Comparison of ENCODE assay signal across 8 mouse cellular contexts in the genomic region with DNA sequence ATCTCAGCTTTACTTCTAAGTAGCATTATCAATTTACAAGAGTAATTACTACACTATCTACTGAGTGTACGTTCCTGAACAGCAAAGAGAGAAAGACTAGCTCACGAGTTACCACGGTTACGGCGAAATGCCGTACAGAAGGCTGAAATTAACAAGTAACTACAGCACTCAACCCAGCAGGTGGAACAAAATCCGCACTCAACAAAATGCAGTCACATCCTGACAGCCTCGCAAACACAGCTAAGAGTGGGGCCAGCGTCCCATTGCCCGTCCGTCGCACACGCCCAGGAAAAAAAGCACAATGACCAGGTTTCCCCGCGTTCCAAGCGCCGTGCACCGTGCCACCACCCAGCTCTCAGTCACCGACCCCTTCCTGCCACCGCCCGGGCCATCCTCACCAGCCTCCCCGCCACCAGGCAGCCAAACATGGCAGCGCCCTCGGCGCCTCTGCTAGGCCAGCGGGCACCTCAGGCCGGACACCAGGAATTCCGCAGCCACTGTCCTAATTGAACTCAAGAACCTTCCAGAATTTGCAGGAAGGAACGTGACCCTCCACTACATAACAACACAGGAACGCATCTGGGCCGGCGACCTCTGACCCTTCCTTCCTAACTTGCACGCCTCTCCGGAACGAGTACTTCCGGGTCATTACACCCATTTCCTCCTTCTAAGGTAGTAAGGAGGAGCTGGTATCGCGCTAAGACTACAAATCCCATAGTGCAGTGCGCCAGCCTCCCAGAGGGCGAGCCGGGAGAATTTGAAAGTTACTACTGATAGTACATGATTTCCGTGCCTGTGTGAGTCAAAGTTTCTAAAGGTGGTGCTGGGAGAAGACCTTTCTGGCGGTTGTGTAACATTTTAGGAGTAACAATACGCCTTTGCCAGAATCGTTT. TPM values are rescaled to one million over a fixed set of nuclear protein-coding genes. Genes with fewer than 3 reads are reported as not detected.
A peak's percentile ranks its signal among the peaks of the same experiment; 100 is the strongest.
DNase-seq lines count a peak whose midpoint lies in the region; ATAC-seq and TF ChIP-seq lines count a peak whose summit lies in the region.

A gene (minus strand): TSS at position 634 of the 893 bp plus-strand sequence.

- peak within 1 kb of the TSS; percentile 73 for H3K4me2 ChIP-seq in heart, embryonic 12.5 days
- peak within 1 kb of the TSS; percentile 74 for H3K4me2 ChIP-seq in kidney, postnatal 0 days (ENCODE audit: low read length)
- H3K4me2 ChIP-seq in liver, embryonic 11.5 days = peak within 1 kb of the TSS; percentile 79
- peak within 1 kb of the TSS; percentile 46 for H3K4me2 ChIP-seq in stomach, embryonic 14.5 days (replicated peaks; ENCODE audit: low read depth, low read length)

- H3K4me1 ChIP-seq in heart, embryonic 12.5 days (replicated peaks) = peaks cover 9% of the 10 kb centered on the region
- H3K4me1 ChIP-seq in kidney, postnatal 0 days (replicated peaks; ENCODE audit: insufficient read depth, low read length) = no peaks in the 10 kb centered on the region; the same call in 1 of the 2 replicates
- peaks cover 5% of the 10 kb centered on the region; the same call in 1 of the 2 replicates for H3K4me1 ChIP-seq in liver, embryonic 11.5 days (replicated peaks; ENCODE audit: control insufficient read depth, insufficient read depth, low read length)
- H3K4me1 ChIP-seq in stomach, embryonic 14.5 days (ENCODE audit: control insufficient read depth, insufficient read depth, low read length) = peaks cover 4% of the 10 kb centered on the region; the same call in 1 of the 2 replicates

- H3K9me3 ChIP-seq in heart, embryonic 12.5 days (replicated peaks) = no peaks in the 10 kb centered on the region
- H3K9me3 ChIP-seq in kidney, postnatal 0 days (replicated peaks; ENCODE audit: low read length) = no peaks in the 10 kb centered on the region
- no peaks in the 10 kb centered on the region for H3K9me3 ChIP-seq in liver, embryonic 11.5 days (ENCODE audit: control insufficient read depth, low read length)
- H3K9me3 ChIP-seq in stomach, embryonic 14.5 days (ENCODE audit: control insufficient read depth, low read depth, low read length) = no peaks in the 10 kb centered on the region

- ATAC-seq in erythroid progenitor cell, adult 5-6 weeks (replicated peaks; ENCODE audit: low FRiP score, poor library complexity, severe bottlenecking) = peak; percentile 99
- ATAC-seq in heart, embryonic 12.5 days (ENCODE audit: insufficient number of reproducible peaks, low FRiP score) = peak; percentile 100
- ATAC-seq in kidney, postnatal 0 days (replicated peaks; ENCODE audit: low FRiP score, low read depth) = peak; percentile 99
- ATAC-seq in liver, embryonic 11.5 days (replicated peaks; ENCODE audit: low FRiP score) = peak; percentile 99
- ATAC-seq in stomach, embryonic 14.5 days (ENCODE audit: insufficient number of reproducible peaks, insufficient read depth, low FRiP score, low read depth) = peak; percentile 99

- WGBS in heart, embryonic 12.5 days = under 1% methylated on average over 45 of the region's 45 CpGs
- WGBS in kidney, postnatal 0 days = under 1% methylated on average over 45 of the region's 45 CpGs
- under 1% methylated on average over 45 of the region's 45 CpGs for WGBS in liver, embryonic 11.5 days
- under 1% methylated on average over 45 of the region's 45 CpGs for WGBS in stomach, embryonic 14.5 days

- H3K27me3 ChIP-seq in heart, embryonic 12.5 days (replicated peaks) = no peaks in the 10 kb centered on the region
- no peaks in the 10 kb centered on the region for H3K27me3 ChIP-seq in kidney, postnatal 0 days (ENCODE audit: insufficient read depth, low read length)
- no peaks in the 10 kb centered on the region for H3K27me3 ChIP-seq in liver, embryonic 11.5 days (replicated peaks; ENCODE audit: control insufficient read depth, insufficient read depth, low read length)
- H3K27me3 ChIP-seq in stomach, embryonic 14.5 days (ENCODE audit: control insufficient read depth, insufficient read depth, low read length) = no peaks in the 10 kb centered on the region

- peak within 1 kb of the TSS; percentile 78 for H3K9ac ChIP-seq in heart, embryonic 12.5 days
- H3K9ac ChIP-seq in kidney, postnatal 0 days (ENCODE audit: low read depth, low read length) = peak within 1 kb of the TSS; percentile 83
- peak within 1 kb of the TSS; percentile 72 for H3K9ac ChIP-seq in liver, embryonic 11.5 days (ENCODE audit: low read depth, low read length)
- peak within 1 kb of the TSS; percentile 76 for H3K9ac ChIP-seq in stomach, embryonic 14.5 days (replicated peaks; ENCODE audit: low read depth, low read length)

- H3K4me3 ChIP-seq in heart, embryonic 12.5 days = peak within 1 kb of the TSS; percentile 70
- H3K4me3 ChIP-seq in kidney, postnatal 0 days (replicated peaks; ENCODE audit: low read depth, low read length) = peak within 1 kb of the TSS; percentile 83
- peak within 1 kb of the TSS; percentile 78 for H3K4me3 ChIP-seq in liver, embryonic 11.5 days (ENCODE audit: low read depth, low read length)
- H3K4me3 ChIP-seq in stomach, embryonic 14.5 days (ENCODE audit: low read depth, low read length) = peak within 1 kb of the TSS; percentile 87

- H3K36me3 ChIP-seq in heart, embryonic 12.5 days = no peaks in the 10 kb centered on the region
- H3K36me3 ChIP-seq in kidney, postnatal 0 days (ENCODE audit: insufficient read depth, low read length) = no peaks in the 10 kb centered on the region
- H3K36me3 ChIP-seq in liver, embryonic 11.5 days (ENCODE audit: control insufficient read depth, insufficient read depth, low read length) = no peaks in the 10 kb centered on the region
- no peaks in the 10 kb centered on the region for H3K36me3 ChIP-seq in stomach, embryonic 14.5 days (ENCODE audit: control insufficient read depth, insufficient read depth, low read length)

- DNase-seq in CD4-positive helper T cell, adult 2 months (ENCODE audit: low read depth, low spot score) = peak; percentile 98
- peak; percentile 92 for DNase-seq in brain, embryonic 18.5 days (ENCODE audit: low read depth, low spot score)
- DNase-seq in kidney, postnatal 0 days (ENCODE audit: low spot score) = peak; percentile 99
- peak; percentile 88 for DNase-seq in liver, embryonic 11.5 days (ENCODE audit: low spot score)
- DNase-seq in naive thymus-derived CD4-positive, alpha-beta T cell, adult 2 months (ENCODE audit: low read depth) = peak; percentile 98

- peak within 1 kb of the TSS; percentile 79 for H3K27ac ChIP-seq in heart, embryonic 12.5 days (ENCODE audit: poor library complexity, severe bottlenecking)
- peak within 1 kb of the TSS; percentile 94 for H3K27ac ChIP-seq in kidney, postnatal 0 days
- H3K27ac ChIP-seq in liver, embryonic 11.5 days (ENCODE audit: low read depth, low read length) = peak within 1 kb of the TSS; percentile 49
- H3K27ac ChIP-seq in stomach, embryonic 14.5 days (ENCODE audit: low read length) = peak within 1 kb of the TSS; percentile 77

- TF ChIP-seq CTCF in kidney, postnatal 0 days (IDR thresholded peaks at IDR 0.05; ENCODE audit: low read depth) = 0 out of 2 replicates have a peak, but pooled peaks have one; percentile 1

RNA-seq across cellular contexts. Expression of the gene that starts here (rescaled TPM):
- total RNA-seq in erythroid progenitor cell, adult 5-6 weeks (2015; ENCODE audit: low replicate concordance) = 21.4 and 32.4 TPM in 2 replicates
- 41.6 and 54.2 TPM in 2 replicates for total RNA-seq in erythroid progenitor cell, adult 5-6 weeks (2017; ENCODE audit: low replicate concordance)
- polyA plus RNA-seq in heart, embryonic 12.5 days (2016; fragmentation: Nextera tagmentation; extraction: Ambion mirVana) = 112 TPM in 2 replicates
- 138 and 145 TPM in 2 replicates for polyA plus RNA-seq in kidney, postnatal 0 days (2015; fragmentation: Nextera tagmentation; extraction: Ambion mirVana)
- 138 and 146 TPM in 2 replicates for polyA plus RNA-seq in liver, embryonic 11.5 days (2014; fragmentation: Nextera tagmentation; extraction: Ambion mirVana)
- polyA plus RNA-seq in stomach, embryonic 14.5 days (2014; fragmentation: Nextera tagmentation; extraction: Ambion mirVana) = 122 and 127 TPM in 2 replicates

Comparison
In these comparisons a context has a peak if more than half of its experiments do, and no peak if none do; other contexts are left out.
1. Peak in every context shown above with its lines: DNase-seq, ATAC-seq, H3K4me3 ChIP-seq and H3K27ac ChIP-seq.